Mouse (Mus musculus) spleen, postnatal 36 days (tissue): ENCODE measurements around the gene Aebp2.
"Not testable (repeated sequence)": the region's sequence is repeated elsewhere in the genome, so short reads cannot be mapped to it uniquely, and the experiment has no call there.

Experiments
- DNase-seq, 2 experiments: peaks; one replicate each; pipeline ENCODE4 v3.0.0; 2022; ENCODE audit warnings: low spot score in 2 of 2, mixed read lengths in 1 of 2

The Aebp2 gene

GRCm38 (mm10) chr6:140622391-140623225 is at the start of gene Aebp2:
Aebp2 (plus strand) TSS chr6:140622663.
- DNase-seq = no peak

DNA sequence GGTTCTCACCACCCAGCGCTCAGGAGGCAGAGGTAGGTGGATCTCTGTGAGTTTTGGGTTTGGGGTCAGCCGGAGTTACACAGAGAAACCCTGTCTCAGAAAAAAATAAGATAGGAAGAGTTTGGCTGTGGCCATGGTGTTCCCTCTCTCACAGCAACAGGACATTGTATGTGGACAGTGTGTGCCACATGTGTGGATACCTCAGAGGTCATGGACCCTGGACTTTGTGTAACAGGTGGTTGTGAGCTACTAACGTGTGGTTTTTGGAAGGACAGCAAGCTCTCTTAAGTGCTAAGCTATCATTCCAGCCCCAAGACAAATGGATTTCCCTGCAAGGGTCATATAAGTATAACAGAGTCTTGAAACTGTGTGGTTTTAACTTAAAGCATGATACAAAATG is 47.5 kb upstream of the Aebp2 start:
- no peak for DNase-seq

DNA sequence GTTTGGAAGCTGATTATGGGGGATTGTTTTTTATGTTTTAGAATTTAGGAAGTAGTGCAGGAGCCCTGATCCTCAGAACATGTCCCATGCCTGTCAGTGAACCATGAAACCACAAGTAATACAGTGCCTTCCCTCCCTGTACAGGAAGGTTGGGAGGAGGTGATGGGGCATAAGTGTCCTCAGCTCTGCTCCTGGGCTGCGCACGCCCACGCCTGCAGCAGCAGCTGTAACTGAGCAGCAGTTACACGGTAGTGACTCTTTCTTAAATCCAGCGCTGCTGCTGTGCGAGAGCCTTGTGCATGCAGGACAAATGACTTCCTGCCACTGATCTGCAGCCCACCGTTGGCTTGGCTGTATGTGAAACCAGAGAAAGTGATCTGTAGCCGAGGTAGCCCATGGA is 46.3 kb upstream of the Aebp2 start:
- no peak for DNase-seq

GRCm38 (mm10) chr6:140576961-140577821 is 45.3 kb upstream of the Aebp2 start:
- DNase-seq = no peak

GRCm38 (mm10) chr6:140577822-140578170 is 44.7 kb upstream of the Aebp2 start:
- DNase-seq = no peak

GRCm38 (mm10) chr6:140578985-140579384 is 43.5 kb upstream of the Aebp2 start:
- DNase-seq = not testable (repeated sequence)

- DNase-seq = no peak
Measured at GRCm38 (mm10) chr6:140580170-140580569, 42.3 kb upstream of the Aebp2 start.

DNA sequence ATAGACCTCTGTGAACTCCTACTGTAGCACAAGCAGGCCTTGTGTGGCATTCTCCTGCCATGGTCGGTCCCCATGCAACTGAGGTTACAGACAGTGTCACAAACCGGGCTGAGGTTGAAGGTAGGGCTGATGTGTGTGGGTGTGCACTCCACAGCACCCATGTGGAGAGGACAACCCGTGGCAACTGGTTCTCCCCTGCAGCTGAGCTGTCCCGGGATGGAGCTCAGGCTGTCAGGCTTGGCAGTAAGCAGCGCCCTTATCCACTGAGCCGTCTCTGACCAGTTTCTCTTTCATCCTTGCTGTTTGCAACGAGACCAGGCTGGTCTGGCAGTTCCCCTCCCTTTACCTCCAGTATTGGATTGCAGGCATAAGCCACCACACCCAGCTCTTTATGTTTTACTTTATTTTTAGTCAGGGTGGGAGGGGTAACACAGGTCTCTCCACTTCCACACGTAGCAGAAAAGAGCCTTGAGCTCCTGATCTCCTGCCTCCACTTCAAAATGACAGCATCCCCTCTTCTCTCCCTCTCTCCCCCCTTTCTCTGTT is 35.7 kb upstream of the Aebp2 start:
- DNase-seq = no peak

GRCm38 (mm10) chr6:140591331-140591730 is 31.1 kb upstream of the Aebp2 start:
- DNase-seq = no peak

DNA sequence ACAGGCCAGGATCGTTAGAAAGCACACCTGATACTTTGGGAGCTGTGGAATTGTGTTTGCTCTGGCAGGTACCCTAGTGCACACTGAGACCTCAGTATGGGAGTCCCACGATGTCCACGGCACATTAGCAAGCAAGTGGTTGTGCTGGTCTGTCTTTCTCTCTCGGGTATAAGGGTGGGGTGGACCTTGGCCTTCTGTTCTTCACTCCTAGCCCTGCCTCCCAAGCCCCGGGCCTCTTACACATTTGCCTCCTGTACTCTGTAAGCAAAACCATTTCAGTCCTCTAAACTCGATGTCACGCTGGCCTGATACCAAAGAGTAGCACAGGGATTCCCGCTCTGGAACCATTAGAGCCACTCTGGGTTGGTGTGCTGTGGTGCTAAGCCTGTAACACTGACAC is 29.8 kb upstream of the Aebp2 start:
- no peak for DNase-seq

DNA sequence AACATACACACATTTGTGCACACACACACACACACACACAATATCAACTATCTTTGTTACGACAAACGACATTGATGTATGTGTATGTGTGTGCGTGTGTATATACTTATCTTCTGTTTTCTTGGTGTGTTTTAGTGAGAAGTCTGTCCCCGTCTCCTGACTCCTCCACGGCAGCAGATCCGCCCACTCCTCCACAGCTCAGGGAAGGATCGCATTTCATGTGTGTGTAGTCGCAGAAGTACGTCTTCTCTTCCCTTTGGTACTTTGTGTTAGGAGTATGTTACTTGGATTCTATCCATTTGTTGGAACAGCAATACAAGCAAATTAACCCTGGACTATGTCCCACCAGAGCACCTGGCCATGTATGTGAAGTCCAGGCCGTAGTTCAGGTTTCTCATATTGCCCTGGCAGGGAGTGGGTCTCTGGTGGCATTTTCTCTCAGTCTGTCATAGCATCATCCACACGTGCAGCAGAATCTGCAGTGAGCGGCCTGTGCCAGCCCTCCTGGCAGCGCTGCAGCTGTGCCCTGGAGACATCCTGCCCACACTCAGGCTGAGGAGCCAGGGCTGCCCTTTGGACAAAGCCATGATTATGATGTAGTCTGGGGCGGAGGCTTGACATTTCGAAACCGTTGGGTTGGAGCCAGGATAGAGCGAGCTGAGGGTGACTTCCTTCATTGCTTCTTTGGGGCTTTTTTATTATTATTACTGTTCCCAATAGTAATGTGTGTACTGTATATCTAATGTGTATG is 28.9 kb upstream of the Aebp2 start:
- no peak for DNase-seq

GRCm38 (mm10) chr6:140595551-140595950 is 26.9 kb upstream of the Aebp2 start:
- DNase-seq = not testable (repeated sequence)

GRCm38 (mm10) chr6:140597381-140598329 is 24.8 kb upstream of the Aebp2 start:
- no peak for DNase-seq

- DNase-seq = no peak
Measured at GRCm38 (mm10) chr6:140598516-140598915, 23.9 kb upstream of the Aebp2 start.

GRCm38 (mm10) chr6:140599337-140599736 is 23.1 kb upstream of the Aebp2 start:
- no peak for DNase-seq

GRCm38 (mm10) chr6:140600671-140601070 is 21.8 kb upstream of the Aebp2 start:
- not testable (repeated sequence) for DNase-seq

DNA sequence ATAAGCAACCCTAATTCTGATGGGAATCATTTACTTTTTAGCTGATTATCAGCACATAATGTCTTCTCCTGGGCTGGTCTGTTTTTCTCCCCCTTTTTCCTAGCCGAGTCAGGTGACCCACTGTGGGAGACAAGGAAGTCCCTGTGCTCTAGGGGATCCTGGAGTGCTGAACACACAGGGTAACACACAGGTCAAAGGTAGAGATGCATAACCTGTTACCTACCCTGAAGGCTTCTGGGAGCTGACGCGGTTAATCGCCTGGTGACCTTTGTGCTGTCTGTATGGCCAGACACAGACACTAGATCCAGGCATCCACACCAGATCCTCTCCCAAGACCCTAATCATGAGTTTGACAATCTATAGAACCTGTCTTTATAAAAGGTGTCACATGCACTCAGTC is 21.3 kb upstream of the Aebp2 start:
- DNase-seq = no peak

DNA sequence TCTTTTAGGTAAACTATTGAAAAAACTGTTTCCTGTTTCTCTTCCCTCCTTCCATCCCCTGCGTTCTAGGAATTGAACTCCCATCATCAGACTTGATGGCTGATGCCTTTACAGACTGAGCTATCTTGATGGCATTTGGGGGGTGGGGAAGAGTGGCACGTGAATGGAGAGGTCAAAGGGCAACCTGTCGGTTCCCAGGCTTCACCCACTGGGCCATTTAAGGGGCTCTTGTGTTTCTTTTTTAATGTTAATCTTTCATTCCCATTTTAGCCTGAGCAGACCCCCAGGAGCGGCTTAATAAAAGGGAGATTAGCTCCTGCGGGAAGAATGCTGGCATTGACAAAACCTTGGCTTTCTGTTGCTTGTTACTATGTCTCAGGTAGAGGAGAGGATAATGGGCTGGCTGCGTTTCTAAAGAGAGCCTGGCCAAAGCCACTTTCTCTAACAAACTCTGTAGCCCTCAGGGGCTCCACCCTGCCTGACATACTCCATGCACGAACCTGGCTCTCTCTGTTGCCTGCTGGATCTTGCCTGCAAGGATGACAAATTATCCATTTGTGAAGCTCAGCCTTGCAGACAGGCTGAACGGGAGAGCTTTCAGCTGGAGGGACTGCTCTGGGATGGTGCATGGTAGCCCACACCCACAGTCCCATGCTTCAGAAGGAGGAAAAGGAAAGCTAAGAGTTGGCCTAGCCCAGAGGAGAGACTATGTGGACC is 19.1 kb upstream of the Aebp2 start:
- DNase-seq = no peak

- not testable (repeated sequence) for DNase-seq
Measured at GRCm38 (mm10) chr6:140605173-140605572, 17.3 kb upstream of the Aebp2 start.

DNA sequence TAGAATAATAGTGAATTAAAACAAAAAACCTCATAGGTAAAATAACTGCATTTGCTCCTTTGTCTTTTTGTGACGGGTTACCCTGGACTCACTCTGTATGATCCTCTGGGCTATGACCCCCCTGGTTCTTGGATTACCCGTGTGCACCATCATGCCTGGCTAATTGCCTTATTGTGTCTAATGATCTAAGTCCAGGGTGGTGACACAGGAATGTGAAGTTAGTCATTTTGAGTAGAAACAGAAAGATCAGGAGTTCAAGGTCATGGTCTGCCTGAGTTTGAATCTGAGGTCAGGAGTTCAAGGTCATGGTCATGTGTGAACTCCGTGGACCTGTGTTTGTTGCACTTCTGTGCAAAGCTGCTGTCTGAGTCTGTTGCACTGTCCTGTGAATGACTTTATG is 16.7 kb upstream of the Aebp2 start:
- DNase-seq = no peak
